Mouse (Mus musculus) embryonic fibroblast, embryonic 13.5 days (primary cell): ENCODE results near the gene Ddx31.

ENCODE experiments used
- CTCF ChIP-seq: IDR thresholded peaks from 2 replicates; pipeline ENCODE4 v1.5.1; 2011; ENCODE audit warnings: mild to moderate bottlenecking, control low read depth, low read length, moderate library complexity, borderline replicate concordance; ENCODE audit not compliant: insufficient read depth
- POLR2A ChIP-seq: IDR thresholded peaks from 2 replicates; pipeline ENCODE4 v1.6.1; 2011; ENCODE audit warnings: low read depth, mild to moderate bottlenecking, control low read depth, low read length, moderate library complexity

DNA sequence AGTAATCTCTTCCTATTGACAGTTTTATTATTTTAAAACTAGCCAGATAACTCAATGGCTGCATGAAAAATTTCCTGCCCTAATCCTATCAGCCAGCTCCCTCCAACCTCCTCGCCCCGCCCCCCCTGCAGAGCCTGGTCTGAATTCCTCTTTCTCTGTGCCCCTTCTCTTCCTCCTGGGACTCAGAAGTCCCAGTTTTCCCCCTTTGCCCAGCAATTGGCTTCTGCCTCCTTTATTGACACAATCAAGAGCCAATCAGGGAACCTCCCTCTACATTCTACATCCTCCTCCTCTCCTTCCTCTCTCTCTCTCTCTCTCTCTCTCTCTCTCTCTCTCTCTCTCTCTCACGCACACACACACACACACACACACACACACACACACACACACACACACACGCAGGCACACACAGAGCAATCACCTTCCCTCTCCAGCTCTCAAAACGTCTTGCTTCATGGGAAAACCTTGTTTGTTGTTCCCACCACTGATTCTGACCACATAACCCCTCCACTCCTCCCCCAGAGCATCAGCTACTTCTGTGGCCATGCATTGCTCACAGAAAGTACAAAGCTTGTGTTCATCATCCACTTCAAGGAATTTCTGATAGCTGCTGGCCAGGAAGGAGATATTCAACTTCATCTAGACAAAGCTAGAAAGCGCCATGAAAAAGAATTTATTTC is 47.1 kb upstream of the Ddx31 start:
- TF ChIP-seq POLR2A (no peak), CTCF (no peak)
